12 mouse cellular contexts compared by ENCODE assay signal in the genomic region with DNA sequence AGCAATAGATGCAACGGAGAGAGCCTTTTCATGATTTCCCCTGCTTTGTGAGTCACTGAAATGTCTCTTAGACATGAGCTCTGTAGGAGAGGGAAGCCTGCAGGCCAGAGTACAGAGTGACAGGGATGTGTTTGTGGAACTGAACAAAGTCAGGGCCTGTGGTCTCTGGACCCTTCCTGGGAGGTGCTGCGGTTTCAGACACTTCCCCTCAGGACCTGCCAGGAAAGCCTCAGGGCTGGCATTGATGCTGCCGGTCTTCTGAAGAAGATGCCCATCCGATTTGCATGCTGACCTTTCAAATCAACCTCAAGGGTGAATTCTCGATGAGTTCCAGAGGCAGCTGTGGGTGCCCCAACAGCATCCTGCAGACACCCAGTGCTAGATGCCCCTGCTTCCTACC. TPM values are rescaled to one million over a fixed set of nuclear protein-coding genes. Genes with fewer than 3 reads are reported as not detected.
DNase-seq lines count a peak whose midpoint lies in the region; ATAC-seq and TF ChIP-seq lines count a peak whose summit lies in the region.
"Had no signal": no experiment of that assay in that cellular context is flagged by ENCODE, and none has a peak within 500 bp of the region (broad histone marks: within the 10 kb centered on the region; RNA-seq: fewer than 3 reads in every experiment).

No protein-coding gene starts in this region.

- DNase-seq in liver, embryonic 13.5 days = peak; percentile 17
- no peak for DNase-seq in liver, embryonic 11.5 days (ENCODE audit: low spot score)
- DNase-seq in liver, postnatal 0 days = no peak
- DNase-seq in splenic B cell, adult 2 months (ENCODE audit: low read depth, low spot score) = peak; percentile 13
- DNase-seq in gastrocnemius, postnatal 10 days = no peak
- no peak for DNase-seq in heart, postnatal 25 days (ENCODE audit: low spot score)
- DNase-seq: heart, adult 18-20 months; right cerebral cortex, postnatal 4 days; thymus, adult 2 months had no signal

- peak overlapping the region; percentile 9; the same call in 1 of the 2 replicates for H3K27ac ChIP-seq in liver, embryonic 13.5 days
- no peak overlapping the region for H3K27ac ChIP-seq in liver, embryonic 11.5 days (ENCODE audit: low read depth, low read length)
- H3K27ac ChIP-seq in embryonic facial prominence, embryonic 15.5 days (replicated peaks) = peak overlapping the region; percentile 93
- H3K27ac ChIP-seq in liver, postnatal 0 days (ENCODE audit: low read depth) = peak overlapping the region; percentile 66

- peaks cover 86% of the 10 kb centered on the region for H3K4me1 ChIP-seq in liver, embryonic 13.5 days (replicated peaks)
- peaks cover 61% of the 10 kb centered on the region for H3K4me1 ChIP-seq in liver, embryonic 11.5 days (replicated peaks; ENCODE audit: control insufficient read depth, insufficient read depth, low read length)
- H3K4me1 ChIP-seq in embryonic facial prominence, embryonic 15.5 days = peaks cover 85% of the 10 kb centered on the region
- H3K4me1 ChIP-seq in liver, postnatal 0 days (ENCODE audit: insufficient read depth) = peaks cover 61% of the 10 kb centered on the region

- H3K4me2 ChIP-seq in liver, embryonic 13.5 days = no peak overlapping the region
- H3K4me2 ChIP-seq in liver, embryonic 11.5 days = no peak overlapping the region
- H3K4me2 ChIP-seq in embryonic facial prominence, embryonic 15.5 days (replicated peaks) = no peak overlapping the region
- 0 out of 2 replicates have a peak overlapping the region, but pooled peaks have one; percentile 6 for H3K4me2 ChIP-seq in liver, postnatal 0 days (ENCODE audit: low read depth, low read length)
- H3K4me2 ChIP-seq: lung, embryonic 14.5 days had no signal

- H3K27me3 ChIP-seq in liver, embryonic 13.5 days = no peaks in the 10 kb centered on the region
- no peaks in the 10 kb centered on the region for H3K27me3 ChIP-seq in liver, embryonic 11.5 days (replicated peaks; ENCODE audit: control insufficient read depth, insufficient read depth, low read length)
- H3K27me3 ChIP-seq in embryonic facial prominence, embryonic 15.5 days = no peaks in the 10 kb centered on the region
- no peaks in the 10 kb centered on the region for H3K27me3 ChIP-seq in liver, postnatal 0 days (ENCODE audit: insufficient read depth, low read length)
- no peaks in the 10 kb centered on the region for H3K27me3 ChIP-seq in splenic B cell, adult 2 months (ENCODE audit: control insufficient read depth, insufficient read depth, low read length, poor library complexity, severe bottlenecking)

- H3K9ac ChIP-seq in liver, embryonic 13.5 days = no peak overlapping the region
- no peak overlapping the region for H3K9ac ChIP-seq in liver, embryonic 11.5 days (ENCODE audit: low read depth, low read length)
- H3K9ac ChIP-seq in embryonic facial prominence, embryonic 15.5 days = no peak overlapping the region
- no peak overlapping the region for H3K9ac ChIP-seq in liver, postnatal 0 days (replicated peaks)
- H3K9ac ChIP-seq: lung, embryonic 14.5 days had no signal

- no peak for TF ChIP-seq EP300 in liver, postnatal 0 days (IDR thresholded peaks at IDR 0.05; ENCODE audit: low read depth)

- no peaks in the 10 kb centered on the region for H3K9me3 ChIP-seq in liver, embryonic 13.5 days (replicated peaks)
- no peaks in the 10 kb centered on the region for H3K9me3 ChIP-seq in liver, embryonic 11.5 days (ENCODE audit: control insufficient read depth, low read length)
- no peaks in the 10 kb centered on the region for H3K9me3 ChIP-seq in embryonic facial prominence, embryonic 15.5 days (replicated peaks)
- H3K9me3 ChIP-seq in liver, postnatal 0 days (ENCODE audit: low read length) = no peaks in the 10 kb centered on the region

- intact Hi-C loops in heart, postnatal 25 days (cut with DNase I) = no loop called here

- H3K4me3 ChIP-seq in liver, embryonic 13.5 days (replicated peaks) = no peak overlapping the region
- no peak overlapping the region for H3K4me3 ChIP-seq in liver, embryonic 11.5 days (ENCODE audit: low read depth, low read length)
- no peak overlapping the region for H3K4me3 ChIP-seq in embryonic facial prominence, embryonic 15.5 days (replicated peaks)
- no peak overlapping the region for H3K4me3 ChIP-seq in liver, postnatal 0 days (ENCODE audit: low read depth, low read length)
- H3K4me3 ChIP-seq: myocyte had no signal

- H3K36me3 ChIP-seq in liver, embryonic 13.5 days = no peaks in the 10 kb centered on the region
- H3K36me3 ChIP-seq in liver, embryonic 11.5 days (ENCODE audit: control insufficient read depth, insufficient read depth, low read length) = no peaks in the 10 kb centered on the region; the same call in 1 of the 2 replicates
- no peaks in the 10 kb centered on the region for H3K36me3 ChIP-seq in embryonic facial prominence, embryonic 15.5 days
- H3K36me3 ChIP-seq in liver, postnatal 0 days (replicated peaks; ENCODE audit: insufficient read depth, low read length) = no peaks in the 10 kb centered on the region
- no peaks in the 10 kb centered on the region for H3K36me3 ChIP-seq in splenic B cell, adult 2 months (ENCODE audit: control insufficient read depth, insufficient read depth, low read length, poor library complexity, severe bottlenecking)

- no peak for TF ChIP-seq CTCF in liver, postnatal 0 days (IDR thresholded peaks at IDR 0.05; ENCODE audit: low read depth)

- ATAC-seq in liver, embryonic 13.5 days (ENCODE audit: low read depth) = no peak
- ATAC-seq in liver, embryonic 11.5 days (replicated peaks; ENCODE audit: low FRiP score) = no peak
- ATAC-seq in embryonic facial prominence, embryonic 15.5 days (ENCODE audit: insufficient number of reproducible peaks, low FRiP score, low TSS enrichment, low read depth) = no peak
- no peak for ATAC-seq in liver, postnatal 0 days

- 34% methylated on average over 5 of the region's 5 CpGs for WGBS in liver, embryonic 13.5 days (ENCODE audit: insufficient replicate concordance)
- WGBS in liver, embryonic 11.5 days = 42% methylated on average over 5 of the region's 5 CpGs
- 44% methylated on average over 5 of the region's 5 CpGs for WGBS in embryonic facial prominence, embryonic 15.5 days
- WGBS in liver, postnatal 0 days (ENCODE audit: insufficient replicate concordance) = 26% methylated on average over 5 of the region's 5 CpGs

RNA-seq across cellular contexts. Expression of gene Abhd2, which starts 41.5 kb away (rescaled TPM):
- polyA plus RNA-seq in liver, embryonic 13.5 days (2015; fragmentation: Nextera tagmentation; extraction: Ambion mirVana) = 8.2 and 11.9 TPM in 2 replicates
- 11.5 and 13.4 TPM in 2 replicates for polyA plus RNA-seq in liver, embryonic 11.5 days (2014; fragmentation: Nextera tagmentation; extraction: Ambion mirVana)
- 12.8 and 13.6 TPM in 2 replicates for polyA plus RNA-seq in embryonic facial prominence, embryonic 15.5 days (2015; fragmentation: Nextera tagmentation; extraction: Ambion mirVana)
- 38.2 and 49.3 TPM in 2 replicates for polyA plus RNA-seq in liver, postnatal 0 days (2015; fragmentation: Nextera tagmentation; extraction: Ambion mirVana)
- total RNA-seq in gastrocnemius, postnatal 10 days (2021) = 10 to 100 TPM; 14.4 to 18.6 TPM
- total RNA-seq in heart, postnatal 25 days (2021) = 10 to 100 TPM; 30.4 to 41.5 TPM

Comparison
In these comparisons a context has a peak if more than half of its experiments do, and no peak if none do; other contexts are left out.
1. DNase-seq: peak in liver, embryonic 13.5 days (single experiment) and splenic B cell, adult 2 months (single experiment); none in liver, embryonic 11.5 days (single experiment), liver, postnatal 0 days (single experiment), gastrocnemius, postnatal 10 days (single experiment) and heart, postnatal 25 days (single experiment).